Mouse (Mus musculus): ENCODE measurements around the gene Olfr175-ps1.

Gene Olfr175-ps1

GRCm38 (mm10) chr16:58826732-58827319, at the start of gene Olfr175-ps1:
Olfr175-ps1 (minus strand) TSS chr16:58826782.
- DNase-seq, result no peak

GRCm38 (mm10) chr16:58874668-58875067, 48.1 kb upstream of the Olfr175-ps1 start, which contains the start of gene Olfr177:
Olfr177 (minus strand) TSS chr16:58874768.
- DNase-seq, result no peak

GRCm38 (mm10) chr16:58861479-58861878, 34.9 kb upstream of the Olfr175-ps1 start:
- DNase-seq, result no peak

- no peak for DNase-seq
Observed at GRCm38 (mm10) chr16:58860032-58860737, 33.6 kb upstream of the Olfr175-ps1 start.

- DNase-seq, result no peak
Observed at GRCm38 (mm10) chr16:58800168-58800567, 26.4 kb downstream of the Olfr175-ps1 start, which contains the start of gene Olfr173. Olfr173 (minus strand) TSS chr16:58800268.
